Mouse (Mus musculus) MEL (cell line): ENCODE data around the gene Ksr1. TPM values are rescaled to one million over a fixed set of nuclear protein-coding genes. Genes with fewer than 3 reads are reported as not detected.

Source experiments
- DNase-seq: peaks from one replicate; pipeline ENCODE4 v3.0.0; 2011; ENCODE audit warnings: low read depth, low spot score
- H3K27ac ChIP-seq: 2 replicates; pipeline ENCODE4 v1.5.1; 2012; ENCODE audit warnings: low read depth, mild to moderate bottlenecking, control low read depth, low read length, moderate library complexity; ENCODE audit not compliant: control insufficient read depth
- H3K27me3 ChIP-seq, 2 experiments: fragments of 150-350 bp in 1 of 2; sonication (generic) in 1 of 2; 2 replicates each; pipeline ENCODE4 v1.6.1; 2012; ENCODE audit warnings: low read length in 2 of 2, mild to moderate bottlenecking in 2 of 2, improper control_type of control experiment in 1 of 2, moderate library complexity in 1 of 2; ENCODE audit not compliant: insufficient read depth in 2 of 2, control insufficient read depth in 1 of 2
- H3K36me3 ChIP-seq, 2 experiments: 2 replicates each; pipeline ENCODE4 v1.6.1; 2012 to 2014; ENCODE audit warnings: low read length in 2 of 2, improper control_type of control experiment in 1 of 2, inconsistent platforms in 1 of 2, mild to moderate bottlenecking in 1 of 2; ENCODE audit not compliant: insufficient read depth in 2 of 2, control insufficient read depth in 1 of 2
- H3K4me1 ChIP-seq, 2 experiments: fragments of 150-350 bp in 1 of 2; sonication (generic) in 1 of 2; 2 replicates each; pipeline ENCODE4 v1.6.1; 2012; ENCODE audit warnings: low read length in 2 of 2, improper control_type of control experiment in 1 of 2, mild to moderate bottlenecking in 1 of 2; ENCODE audit not compliant: insufficient read depth in 2 of 2, control insufficient read depth in 1 of 2
- H3K4me3 ChIP-seq, 2 experiments: fragments of 150-350 bp in 1 of 2; sonication (generic) in 1 of 2; 2 replicates each; pipeline ENCODE4 v1.5.1; 2012; ENCODE audit warnings: low read depth in 2 of 2, low read length in 2 of 2, mild to moderate bottlenecking in 2 of 2, moderate library complexity in 2 of 2, control low read depth in 1 of 2, improper control_type of control experiment in 1 of 2; ENCODE audit not compliant: control insufficient read depth in 1 of 2, insufficient read depth in 1 of 2
- H3K79me2 ChIP-seq: 2 replicates; pipeline ENCODE4 v1.6.1; 2012; ENCODE audit warnings: mild to moderate bottlenecking, low read length, moderate library complexity; ENCODE audit not compliant: control insufficient read depth, poor library complexity, insufficient read depth
- H3K9ac ChIP-seq: 2 replicates; pipeline ENCODE4 v1.6.1; 2012; ENCODE audit warnings: low read depth, mild to moderate bottlenecking, control low read depth, low read length, moderate library complexity; ENCODE audit not compliant: control insufficient read depth, poor library complexity, severe bottlenecking
- H3K9me3 ChIP-seq: fragments of 150-350 bp; sonication (generic); replicated peaks from 2 replicates; pipeline ENCODE4 v1.6.1; 2012; ENCODE audit warnings: mild to moderate bottlenecking, low read length, improper control_type of control experiment, moderate library complexity; ENCODE audit not compliant: insufficient read depth
- CHD1 ChIP-seq: IDR thresholded peaks from 2 replicates; pipeline ENCODE4 v1.6.1; 2012; ENCODE audit warnings: low read depth, mild to moderate bottlenecking, inconsistent platforms, low read length, improper control_type of control experiment
- CTCF ChIP-seq, 3 experiments: IDR thresholded peaks in 2 of 3; conservative IDR thresholded peaks in 1 of 3; 2 replicates each; pipeline ENCODE4 v1.5.1; 2011 to 2012; ENCODE audit warnings: low read length in 3 of 3, low read depth in 2 of 3, mild to moderate bottlenecking in 2 of 3, improper control_type of control experiment in 1 of 3, inconsistent platforms in 1 of 3, mixed read lengths in 1 of 3, moderate library complexity in 1 of 3; ENCODE audit not compliant: control insufficient read depth in 1 of 3, insufficient read depth in 1 of 3, poor library complexity in 1 of 3, severe bottlenecking in 1 of 3
- ELF1 ChIP-seq: IDR thresholded peaks from 2 replicates; pipeline ENCODE4 v1.6.1; 2014; ENCODE audit warnings: low read depth, mild to moderate bottlenecking, inconsistent platforms, low read length, improper control_type of control experiment, moderate library complexity
- EP300 ChIP-seq, 2 experiments: IDR thresholded peaks; 2 replicates each; pipeline ENCODE4 v1.6.1; 2011; ENCODE audit warnings: improper control_type of control experiment in 2 of 2, low read length in 2 of 2, low read depth in 1 of 2, mild to moderate bottlenecking in 1 of 2
- ETS1 ChIP-seq: IDR thresholded peaks from 2 replicates; pipeline ENCODE4 v1.6.1; 2012; ENCODE audit warnings: low read depth, mild to moderate bottlenecking, inconsistent platforms, low read length, improper control_type of control experiment, moderate library complexity
- GABPA ChIP-seq: IDR thresholded peaks from 2 replicates; pipeline ENCODE4 v1.6.1; 2012; ENCODE audit warnings: low read depth, mild to moderate bottlenecking, inconsistent platforms, low read length, improper control_type of control experiment, moderate library complexity
- GATA1 ChIP-seq: IDR thresholded peaks from 2 replicates; pipeline ENCODE4 v1.6.1; 2011; ENCODE audit warnings: low read depth, low read length, improper control_type of control experiment
- HCFC1 ChIP-seq: IDR thresholded peaks from 2 replicates; pipeline ENCODE4 v1.6.1; 2012; ENCODE audit warnings: low read depth, mild to moderate bottlenecking, inconsistent platforms, low read length, improper control_type of control experiment, moderate library complexity
- JUND ChIP-seq: IDR thresholded peaks from 2 replicates; pipeline ENCODE4 v1.6.1; 2011; ENCODE audit warnings: low read depth, mild to moderate bottlenecking, improper control_type of control experiment, low read length
- KAT2A ChIP-seq: conservative IDR thresholded peaks from 2 replicates; pipeline ENCODE4 v1.6.1; 2012; ENCODE audit warnings: low read depth, low read length, improper control_type of control experiment, inconsistent platforms
- MAX ChIP-seq: IDR thresholded peaks from 2 replicates; pipeline ENCODE4 v1.6.1; 2011; ENCODE audit warnings: low read length, improper control_type of control experiment
- MEF2A ChIP-seq: IDR thresholded peaks from 2 replicates; pipeline ENCODE4 v1.6.1; 2014; ENCODE audit warnings: low read depth, mild to moderate bottlenecking, inconsistent platforms, low read length, improper control_type of control experiment; ENCODE audit not compliant: poor library complexity, insufficient replicate concordance, severe bottlenecking; ENCODE audit errors: extremely low read depth
- MYB ChIP-seq: IDR thresholded peaks from 2 replicates; pipeline ENCODE4 v1.6.1; 2011; ENCODE audit warnings: mild to moderate bottlenecking, low read depth, low read length, improper control_type of control experiment
- MYC ChIP-seq: IDR thresholded peaks from 2 replicates; pipeline ENCODE4 v1.6.1; 2011; ENCODE audit warnings: low read depth, mild to moderate bottlenecking, low read length, improper control_type of control experiment, moderate library complexity
- NELFE ChIP-seq: IDR thresholded peaks from 2 replicates; pipeline ENCODE4 v1.6.1; 2011; ENCODE audit warnings: low read depth, low read length, improper control_type of control experiment
- POLR2A ChIP-seq, 2 experiments: IDR thresholded peaks; 2 replicates each; pipeline ENCODE4 v1.6.1; 2011 to 2012; ENCODE audit warnings: low read length in 2 of 2, mild to moderate bottlenecking in 2 of 2, control low read depth in 1 of 2, improper control_type of control experiment in 1 of 2, low read depth in 1 of 2, moderate library complexity in 1 of 2; ENCODE audit not compliant: control insufficient read depth in 1 of 2, insufficient read depth in 1 of 2, poor library complexity in 1 of 2
- POLR2AphosphoS2 ChIP-seq: IDR thresholded peaks from 2 replicates; pipeline ENCODE4 v1.6.1; 2011; ENCODE audit warnings: low read length, improper control_type of control experiment
- POLR2AphosphoS5 ChIP-seq: IDR thresholded peaks from 2 replicates; pipeline ENCODE4 v1.6.1; 2012; ENCODE audit warnings: low read depth, borderline replicate concordance, mild to moderate bottlenecking, inconsistent platforms, low read length, moderate library complexity, mixed read lengths
- RAD21 ChIP-seq: IDR thresholded peaks from 2 replicates; pipeline ENCODE4 v1.6.1; 2011; ENCODE audit warnings: mild to moderate bottlenecking, low read depth, low read length, improper control_type of control experiment
- RCOR1 ChIP-seq: IDR thresholded peaks from 2 replicates; pipeline ENCODE4 v1.6.1; 2012; ENCODE audit warnings: low read depth, mild to moderate bottlenecking, inconsistent platforms, low read length, improper control_type of control experiment
- SMC3 ChIP-seq: IDR thresholded peaks from 2 replicates; pipeline ENCODE4 v1.6.1; 2011; ENCODE audit warnings: low read depth, low read length, improper control_type of control experiment
- TCF12 ChIP-seq: IDR thresholded peaks from 2 replicates; pipeline ENCODE4 v1.6.1; 2014; ENCODE audit warnings: low read depth, mild to moderate bottlenecking, inconsistent platforms, low read length, improper control_type of control experiment, moderate library complexity
- ZC3H11A ChIP-seq: IDR thresholded peaks from 2 replicates; pipeline ENCODE4 v1.6.1; 2012; ENCODE audit warnings: low read depth, mild to moderate bottlenecking, inconsistent platforms, low read length, improper control_type of control experiment
- ZKSCAN1 ChIP-seq: IDR thresholded peaks from 2 replicates; pipeline ENCODE4 v1.6.1; 2012; ENCODE audit warnings: low read depth, mild to moderate bottlenecking, inconsistent platforms, low read length, improper control_type of control experiment, moderate library complexity
- ZMIZ1 ChIP-seq: IDR thresholded peaks from 2 replicates; pipeline ENCODE4 v1.6.1; 2012; ENCODE audit warnings: low read depth, mild to moderate bottlenecking, inconsistent platforms, low read length, improper control_type of control experiment, moderate library complexity
- ZNF384 ChIP-seq: IDR thresholded peaks from 2 replicates; pipeline ENCODE4 v1.6.1; 2012; ENCODE audit warnings: low read depth, mild to moderate bottlenecking, inconsistent platforms, low read length, improper control_type of control experiment
- polyA plus RNA-seq, 2 experiments: library from polyadenylated mRNA; stranded (reverse) in 1 of 2; unstranded in 1 of 2; fragments of >175 nt in 1 of 2; fragments of >200 nt in 1 of 2; gene quantifications; 2 replicates each; pipeline versions ENCODE4 v1.2.1 to v1.2.4; 2012; ENCODE audit warnings: low replicate concordance in 2 of 2, low read depth in 1 of 2; ENCODE audit not compliant: insufficient read length in 2 of 2, insufficient read depth in 1 of 2, missing spikeins in 1 of 2
- total RNA-seq: library from RNA; depleted of rRNA; stranded (reverse); fragments of 300-350 nt; gene quantifications from 2 replicates; pipeline ENCODE4 v1.2.3, GENCODE M21; 2012

Ksr1 gene
- total and polyA plus RNA-seq, 3 experiments: 9.7 to 18.4 TPM; not detected in 1

DNA sequence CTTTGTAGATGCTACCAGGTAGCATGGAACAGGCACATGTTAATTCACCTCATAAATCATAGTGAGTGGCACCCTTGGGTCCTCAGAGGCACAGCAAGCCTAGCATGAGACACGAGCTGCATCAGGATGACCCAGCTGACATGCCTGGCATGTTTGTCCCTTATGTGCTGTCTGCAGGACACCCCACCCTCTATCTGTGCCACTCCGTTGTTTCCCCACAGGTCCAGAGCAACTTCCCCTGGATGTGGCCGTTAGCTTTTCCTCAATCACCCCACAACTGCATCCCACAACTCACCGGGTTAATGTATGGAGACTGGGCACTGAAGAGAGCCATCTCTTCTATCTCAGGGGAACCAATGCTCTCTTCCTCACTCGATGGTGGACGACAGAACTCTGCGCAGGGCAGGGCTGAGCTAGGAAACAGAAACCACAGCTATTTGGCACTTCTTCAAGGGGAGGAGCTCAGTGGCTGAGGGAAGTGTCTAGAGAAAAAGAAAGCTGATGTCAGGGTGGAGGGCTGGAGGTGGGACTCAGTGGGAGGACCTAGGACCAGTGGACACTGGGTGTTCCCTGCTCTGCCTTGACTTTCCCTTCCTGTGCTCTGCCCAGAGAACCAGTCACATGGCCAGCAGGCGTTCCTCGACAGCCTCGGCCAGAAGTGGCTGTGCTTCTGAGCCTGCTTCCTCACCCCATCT is 161.6 kb downstream of the Ksr1 start, which contains the start of gene Lgals9 (continued):
- TF ChIP-seq ZC3H11A: no peak
- peak; percentile 96 for TF ChIP-seq NELFE
- 0 out of 2 replicates have a peak, but pooled peaks have one; percentile 4 for TF ChIP-seq SMC3
- 0 out of 2 replicates have a peak, but pooled peaks have one; percentile 47 for TF ChIP-seq GABPA
- TF ChIP-seq MYC: no peak
- TF ChIP-seq CHD1: peak; percentile 50
- TF ChIP-seq ZKSCAN1: no peak; the same call in 1 of the 2 replicates
- TF ChIP-seq POLR2A (IDR thresholded peaks at IDR 0.05; ENCODE audit: control insufficient read depth in 1 of 2, insufficient read depth in 1 of 2, low read depth in 1 of 2, low read length in 2 of 2, poor library complexity in 1 of 2): peak; percentile 61 to 98; a peak in 3 of 4 replicates
- peak; percentile 39; the same call in 1 of the 2 replicates for TF ChIP-seq MYB
- TF ChIP-seq JUND: 0 out of 2 replicates have a peak, but pooled peaks have one; percentile 28
- TF ChIP-seq MAX: peak; percentile 27; the same call in 1 of the 2 replicates
- peak; percentile 85; the same call in 1 of the 2 replicates for TF ChIP-seq RCOR1
- TF ChIP-seq ELF1: peak; percentile 64
- TF ChIP-seq POLR2AphosphoS2: peak; percentile 97

DNA sequence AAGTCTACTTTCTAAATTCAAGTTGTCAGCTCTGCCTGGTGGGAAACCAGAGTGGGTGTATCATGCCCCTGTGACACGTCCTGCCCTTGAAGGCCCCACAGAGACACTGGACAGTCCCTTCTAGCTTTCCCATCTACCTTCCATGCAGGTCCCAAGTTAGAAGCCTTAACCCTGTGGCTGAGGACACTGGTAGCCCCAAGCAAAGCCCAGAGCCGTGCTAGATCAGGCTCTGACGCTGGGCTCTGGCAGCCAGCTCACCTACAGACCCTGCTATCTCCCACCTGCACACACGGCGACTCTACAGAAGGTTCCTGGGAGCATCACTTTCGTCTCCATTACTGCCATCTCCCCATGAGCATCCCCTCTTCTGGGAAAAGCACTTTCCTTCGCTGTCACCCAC is 162.7 kb downstream of the Ksr1 start:
- DNase-seq: peak; percentile 56
- peaks cover 0 to 45% of the 10 kb centered on the region in 2 experiments for H3K36me3 ChIP-seq
- peaks cover 42% of the 10 kb centered on the region for H3K79me2 ChIP-seq
- peaks cover 37 to 54% of the 10 kb centered on the region in 2 experiments for H3K4me1 ChIP-seq
- H3K9ac ChIP-seq: peak overlapping the region; percentile 60
- TF ChIP-seq TCF12 (no peak), GABPA (no peak)
- no peaks in the 10 kb centered on the region for H3K27me3 ChIP-seq
- no peaks in the 10 kb centered on the region for H3K9me3 ChIP-seq
- peak overlapping the region; percentile 78 for H3K27ac ChIP-seq
- H3K4me3 ChIP-seq: peak overlapping the region; percentile 66 to 95

GRCm38 (mm10) chr11:78982513-78983291 is 163.5 kb downstream of the Ksr1 start:
- Histone ChIP-seq H3K27me3 (no peaks in the 10 kb centered on the region), H3K4me3 (peak overlapping the region; percentile 66 to 95), H3K9ac (peak overlapping the region; percentile 60), H3K4me1 (peaks cover 37 to 54% of the 10 kb centered on the region in 2 experiments), H3K27ac (peak overlapping the region; percentile 78), H3K36me3 (peaks cover 5 to 46% of the 10 kb centered on the region in 2 experiments), H3K9me3 (no peaks in the 10 kb centered on the region), H3K79me2 (peaks cover 46% of the 10 kb centered on the region)
- DNase-seq: peak; percentile 85
- TF ChIP-seq GATA1: no peak; the same call in 1 of the 2 replicates
- peak; percentile 52; the same call in 1 of the 2 replicates for TF ChIP-seq POLR2AphosphoS2
- peak in 1 of 2 experiments; percentile 47; a peak in 1 of 4 replicates for TF ChIP-seq POLR2A (IDR thresholded peaks at IDR 0.05; ENCODE audit: control insufficient read depth in 1 of 2, insufficient read depth in 1 of 2, low read depth in 1 of 2, low read length in 2 of 2, poor library complexity in 1 of 2)
- no peak for TF ChIP-seq ZNF384
- TF ChIP-seq GABPA: no peak
- peak in 1 of 2 experiments; percentile 29 for TF ChIP-seq EP300 (IDR thresholded peaks at IDR 0.05; ENCODE audit: low read depth in 1 of 2, low read length in 2 of 2)
- peak; percentile 66 for TF ChIP-seq ELF1
- peak; percentile 88 for TF ChIP-seq ETS1
- peak; percentile 4; the same call in 1 of the 2 replicates for TF ChIP-seq MAX
- TF ChIP-seq KAT2A: no peak
- no peak for TF ChIP-seq POLR2AphosphoS5
- TF ChIP-seq CTCF (IDR thresholded peaks at IDR 0.05 in 2 of 3, conservative IDR thresholded peaks at IDR 0.05 in 1 of 3; ENCODE audit: control insufficient read depth in 1 of 3, insufficient read depth in 1 of 3, low read depth in 2 of 3, low read length in 3 of 3, poor library complexity in 1 of 3, severe bottlenecking in 1 of 3): no peak
- no peak for TF ChIP-seq MEF2A
- TF ChIP-seq RAD21: no peak
- peak; percentile 72 for TF ChIP-seq ZMIZ1
- no peak for TF ChIP-seq JUND
- TF ChIP-seq HCFC1: no peak; the same call in none of the 2 replicates
